ENCODE assay signal across 27 mouse cellular contexts in genomic region chr11:69850754-69851153, GRCm38 (mm10). TPM values are rescaled to one million over a fixed set of nuclear protein-coding genes. Genes with fewer than 3 reads are reported as not detected.
DNase-seq lines count a peak whose midpoint lies in the region; ATAC-seq and TF ChIP-seq lines count a peak whose summit lies in the region.
"Had no signal": no experiment of that assay in that cellular context is flagged by ENCODE, and none has a peak within 500 bp of the region (broad histone marks: within the 10 kb centered on the region; RNA-seq: fewer than 3 reads in every experiment).

No protein-coding gene starts in this region.

- peaks cover 49% of the 10 kb centered on the region for H3K36me3 ChIP-seq in embryonic facial prominence, embryonic 12.5 days
- peaks cover 57% of the 10 kb centered on the region for H3K36me3 ChIP-seq in embryonic facial prominence, embryonic 10.5 days (replicated peaks)
- H3K36me3 ChIP-seq in liver, embryonic 15.5 days (replicated peaks), result peaks cover 55% of the 10 kb centered on the region

- WGBS in embryonic facial prominence, embryonic 12.5 days, result 73% methylated on average over 8 of the region's 8 CpGs
- WGBS in embryonic facial prominence, embryonic 10.5 days, result 79% methylated on average over 8 of the region's 8 CpGs
- WGBS in bone marrow, adult 2 months, result 10% methylated on average over 8 of the region's 8 CpGs
- 38% methylated on average over 8 of the region's 8 CpGs for WGBS in liver, embryonic 15.5 days (ENCODE audit: insufficient replicate concordance)

- H3K9ac ChIP-seq in embryonic facial prominence, embryonic 12.5 days, result no peak overlapping the region
- no peak overlapping the region for H3K9ac ChIP-seq in liver, embryonic 15.5 days
- H3K9ac ChIP-seq: forebrain, embryonic 15.5 days; hindbrain, embryonic 15.5 days; limb, embryonic 12.5 days; lung, embryonic 14.5 days had no signal

- H3K4me3 ChIP-seq in embryonic facial prominence, embryonic 12.5 days, result no peak overlapping the region
- H3K4me3 ChIP-seq in embryonic facial prominence, embryonic 10.5 days, result no peak overlapping the region
- H3K4me3 ChIP-seq in bone marrow, adult 2 months (replicated peaks; ENCODE audit: control insufficient read depth, low read depth, low read length), result no peak overlapping the region
- H3K4me3 ChIP-seq in liver, embryonic 15.5 days (replicated peaks), result no peak overlapping the region
- H3K4me3 ChIP-seq: forebrain, embryonic 15.5 days; heart, embryonic 10.5 days; hindbrain, embryonic 15.5 days; layer of hippocampus, adult 2 months; limb, embryonic 12.5 days; myocyte had no signal

- H3K27me3 ChIP-seq in embryonic facial prominence, embryonic 12.5 days, result no peaks in the 10 kb centered on the region
- H3K27me3 ChIP-seq in embryonic facial prominence, embryonic 10.5 days (replicated peaks; ENCODE audit: low read depth, poor library complexity, severe bottlenecking), result 0 out of 2 replicates have a peak, but pooled peaks cover under 1% of the 10 kb centered on the region
- H3K27me3 ChIP-seq in liver, embryonic 15.5 days, result no peaks in the 10 kb centered on the region
- H3K27me3 ChIP-seq: forebrain, embryonic 15.5 days; hindbrain, embryonic 15.5 days; limb, embryonic 12.5 days had no signal

- no peak for TF ChIP-seq CTCF in bone marrow, adult 2 months (IDR thresholded peaks at IDR 0.05; ENCODE audit: control insufficient read depth, insufficient read depth, low read length)

- ATAC-seq in embryonic facial prominence, embryonic 12.5 days (ENCODE audit: insufficient number of reproducible peaks, insufficient read depth, low FRiP score, low TSS enrichment), result no peak
- no peak for ATAC-seq in liver, embryonic 15.5 days (ENCODE audit: insufficient read depth)
- ATAC-seq: forebrain, embryonic 15.5 days; midbrain, embryonic 16.5 days had no signal

- 0 out of 2 replicates have a peak overlapping the region, but pooled peaks have one; percentile 17 for H3K27ac ChIP-seq in embryonic facial prominence, embryonic 12.5 days
- H3K27ac ChIP-seq in embryonic facial prominence, embryonic 10.5 days (replicated peaks), result no peak overlapping the region
- H3K27ac ChIP-seq in bone marrow, adult 2 months (ENCODE audit: control insufficient read depth, insufficient read depth, low read depth, low read length, poor library complexity), result peak overlapping the region; percentile 50
- peak overlapping the region; percentile 97 for H3K27ac ChIP-seq in liver, embryonic 15.5 days (replicated peaks)
- H3K27ac ChIP-seq: forebrain, embryonic 15.5 days; heart, embryonic 10.5 days; hindbrain, embryonic 15.5 days; layer of hippocampus, adult 2 months; limb, embryonic 12.5 days; stomach, postnatal 0 days had no signal

- H3K4me1 ChIP-seq in embryonic facial prominence, embryonic 12.5 days, result peaks cover 21% of the 10 kb centered on the region
- peaks cover 47% of the 10 kb centered on the region for H3K4me1 ChIP-seq in embryonic facial prominence, embryonic 10.5 days
- peaks cover 21% of the 10 kb centered on the region for H3K4me1 ChIP-seq in bone marrow, adult 2 months (ENCODE audit: control insufficient read depth, insufficient read depth, low read length)
- peaks cover 97% of the 10 kb centered on the region for H3K4me1 ChIP-seq in liver, embryonic 15.5 days (replicated peaks)

- H3K4me2 ChIP-seq in embryonic facial prominence, embryonic 12.5 days (replicated peaks), result no peak overlapping the region
- peak overlapping the region; percentile 11 for H3K4me2 ChIP-seq in liver, embryonic 15.5 days
- H3K4me2 ChIP-seq: forebrain, embryonic 15.5 days; hindbrain, embryonic 15.5 days; limb, embryonic 12.5 days; lung, embryonic 14.5 days had no signal

- no peaks in the 10 kb centered on the region for H3K9me3 ChIP-seq in embryonic facial prominence, embryonic 12.5 days
- no peaks in the 10 kb centered on the region for H3K9me3 ChIP-seq in embryonic facial prominence, embryonic 10.5 days
- no peaks in the 10 kb centered on the region for H3K9me3 ChIP-seq in liver, embryonic 15.5 days (replicated peaks)
- H3K9me3 ChIP-seq: forebrain, embryonic 15.5 days; heart, embryonic 10.5 days; hindbrain, embryonic 15.5 days; limb, embryonic 12.5 days had no signal

- no peak for TF ChIP-seq POLR2A in bone marrow, adult 2 months (IDR thresholded peaks at IDR 0.05; ENCODE audit: borderline replicate concordance, control insufficient read depth, low read depth, low read length)

- no peak for DNase-seq in embryonic facial prominence, embryonic 10.5 days (ENCODE audit: low spot score)
- peak; percentile 56 to 60 for DNase-seq in thymus, postnatal 10 days (ENCODE audit: low spot score in 2 of 2)
- no peak for DNase-seq in right cerebral cortex, adult 2 months (ENCODE audit: low spot score in 2 of 2)
- no peak for DNase-seq in ovary, postnatal 14 days (ENCODE audit: low spot score)
- no peak for DNase-seq in frontal cortex, postnatal 14 days (ENCODE audit: low spot score in 2 of 2)
- DNase-seq: adrenal gland, postnatal 14 days; cerebellum, postnatal 10 days; gastrocnemius, postnatal 10 days; kidney, adult 2 months; kidney, postnatal 14 days; lung, embryonic 14.5 days; lung, postnatal 4 days; right cerebral cortex, adult 18-20 months had no signal

RNA-seq across cellular contexts. Expression of gene Plscr3, which starts 4.6 kb away (rescaled TPM):
- polyA plus RNA-seq in embryonic facial prominence, embryonic 12.5 days (2016; fragmentation: Nextera tagmentation; extraction: Ambion mirVana), result 122 and 127 TPM in 2 replicates
- polyA plus RNA-seq in embryonic facial prominence, embryonic 10.5 days (2016; fragmentation: Nextera tagmentation; extraction: Ambion mirVana), result 106 and 111 TPM in 2 replicates
- 38.3 and 50.9 TPM in 2 replicates for polyA plus RNA-seq in bone marrow, adult 2 months (2011; ENCODE audit: insufficient read depth, insufficient read length, low replicate concordance, missing spikeins)
- 26.1 and 28.0 TPM in 2 replicates for polyA plus RNA-seq in liver, embryonic 15.5 days (2015; fragmentation: Nextera tagmentation; extraction: Ambion mirVana)

RNA-seq across cellular contexts. Expression of gene Tnk1, which starts 7.8 kb away (rescaled TPM):
- 2.4 and 2.5 TPM in 2 replicates for polyA plus RNA-seq in embryonic facial prominence, embryonic 12.5 days (2016; fragmentation: Nextera tagmentation; extraction: Ambion mirVana)
- 2.3 and 3.1 TPM in 2 replicates for polyA plus RNA-seq in embryonic facial prominence, embryonic 10.5 days (2016; fragmentation: Nextera tagmentation; extraction: Ambion mirVana)
- 2.9 and 5.4 TPM in 2 replicates for polyA plus RNA-seq in bone marrow, adult 2 months (2011; ENCODE audit: insufficient read depth, insufficient read length, low replicate concordance, missing spikeins)
- polyA plus RNA-seq in liver, embryonic 15.5 days (2015; fragmentation: Nextera tagmentation; extraction: Ambion mirVana), result 0.60 and 0.62 TPM in 2 replicates
- polyA plus RNA-seq: heart, postnatal 0 days; myocyte had no signal

RNA-seq across cellular contexts. Expression of gene Tmem256, which starts 12.4 kb away (rescaled TPM):
- 351 and 399 TPM in 2 replicates for polyA plus RNA-seq in embryonic facial prominence, embryonic 12.5 days (2016; fragmentation: Nextera tagmentation; extraction: Ambion mirVana)
- polyA plus RNA-seq in embryonic facial prominence, embryonic 10.5 days (2016; fragmentation: Nextera tagmentation; extraction: Ambion mirVana), result 321 and 340 TPM in 2 replicates
- 180 and 202 TPM in 2 replicates for polyA plus RNA-seq in bone marrow, adult 2 months (2011; ENCODE audit: insufficient read depth, insufficient read length, low replicate concordance, missing spikeins)
- polyA plus RNA-seq in liver, embryonic 15.5 days (2015; fragmentation: Nextera tagmentation; extraction: Ambion mirVana), result 336 and 387 TPM in 2 replicates

RNA-seq across cellular contexts. Expression of gene Nlgn2, which starts 13.2 kb away (rescaled TPM):
- polyA plus RNA-seq in embryonic facial prominence, embryonic 12.5 days (2016; fragmentation: Nextera tagmentation; extraction: Ambion mirVana), result 13.0 and 13.1 TPM in 2 replicates
- polyA plus RNA-seq in embryonic facial prominence, embryonic 10.5 days (2016; fragmentation: Nextera tagmentation; extraction: Ambion mirVana), result 4.7 and 5.4 TPM in 2 replicates
- polyA plus RNA-seq in bone marrow, adult 2 months (2011; ENCODE audit: insufficient read depth, insufficient read length, low replicate concordance, missing spikeins), result 5.3 and 6.0 TPM in 2 replicates
- polyA plus RNA-seq in liver, embryonic 15.5 days (2015; fragmentation: Nextera tagmentation; extraction: Ambion mirVana), result 0.54 and 0.64 TPM in 2 replicates

RNA-seq across cellular contexts. Expression of gene Tmem95, which starts 27.1 kb away (rescaled TPM):
- not detected in 2 replicates for polyA plus RNA-seq in embryonic facial prominence, embryonic 12.5 days (2016; fragmentation: Nextera tagmentation; extraction: Ambion mirVana)
- 0.31 TPM in 1 of 2 replicates, not detected in the other for polyA plus RNA-seq in embryonic facial prominence, embryonic 10.5 days (2016; fragmentation: Nextera tagmentation; extraction: Ambion mirVana)
- not detected in 2 replicates for polyA plus RNA-seq in bone marrow, adult 2 months (2011; ENCODE audit: insufficient read depth, insufficient read length, low replicate concordance, missing spikeins)
- not detected in 2 replicates for polyA plus RNA-seq in liver, embryonic 15.5 days (2015; fragmentation: Nextera tagmentation; extraction: Ambion mirVana)
- polyA plus RNA-seq: forebrain, embryonic 15.5 days; heart, embryonic 10.5 days; heart, postnatal 0 days; hindbrain, embryonic 15.5 days; kidney, adult 2 months; limb, embryonic 12.5 days; lung, embryonic 14.5 days; midbrain, embryonic 16.5 days; myocyte; neural tube, embryonic 14.5 days; urinary bladder, adult 2 months had no signal

Comparison
In these comparisons a context has a peak if more than half of its experiments do, and no peak if none do; other contexts are left out.
1. DNase-seq: peak in thymus, postnatal 10 days (2 of 2); none in embryonic facial prominence, embryonic 10.5 days (single experiment), right cerebral cortex, adult 2 months (0 of 2), ovary, postnatal 14 days (single experiment) and frontal cortex, postnatal 14 days (0 of 2).